Mouse (Mus musculus) bone marrow, adult 2 months (tissue): ENCODE data around the gene Ccdc42.

Experiments used
- CTCF ChIP-seq: fragments of 200-500 bp; IDR thresholded peaks from 2 replicates; pipeline ENCODE4 v1.5.1; 2011; ENCODE audit warnings: low read length, control low read depth; ENCODE audit not compliant: control insufficient read depth, insufficient read depth
- POLR2A ChIP-seq: fragments of 200-500 bp; IDR thresholded peaks from 2 replicates; pipeline ENCODE4 v1.6.1; 2011; ENCODE audit warnings: low read depth, mild to moderate bottlenecking, control low read depth, low read length, borderline replicate concordance; ENCODE audit not compliant: control insufficient read depth

DNA sequence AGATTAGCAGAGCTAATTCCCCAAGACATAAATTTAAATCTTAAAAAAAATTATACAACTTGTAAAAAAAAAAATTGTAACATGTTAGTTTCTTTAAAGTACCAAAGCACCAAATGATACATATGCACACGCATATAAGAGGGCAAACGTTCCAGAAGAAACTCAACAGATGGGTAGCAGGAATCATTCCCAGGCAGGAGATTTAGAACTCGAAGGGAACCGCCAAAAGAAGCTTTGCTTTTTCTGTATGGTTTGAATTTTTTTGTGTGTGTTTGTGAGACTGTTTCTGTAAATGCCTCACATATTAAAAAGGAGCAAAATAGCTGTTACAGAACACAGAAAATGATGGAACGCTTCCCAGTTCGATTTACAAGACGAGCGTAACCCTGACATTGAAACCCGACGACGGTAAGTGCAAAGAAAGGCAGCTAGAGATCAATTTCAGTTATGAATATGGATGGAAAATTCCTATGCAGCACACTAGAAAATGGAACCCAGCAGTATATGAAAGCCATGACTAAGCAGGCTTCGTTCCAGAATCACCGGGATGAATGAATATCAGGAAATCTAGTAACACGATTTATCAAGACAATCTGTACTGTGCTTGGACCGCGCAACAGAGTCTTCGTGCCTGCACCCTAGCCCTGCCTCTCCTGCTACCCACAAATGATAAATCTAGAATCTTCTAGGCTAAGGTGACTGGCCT lies 44.9 kb downstream of the Ccdc42 start:
- TF ChIP-seq CTCF, result no peak
- TF ChIP-seq POLR2A, result no peak
